Mouse (Mus musculus): ENCODE results near the gene Fam240a.

DNA sequence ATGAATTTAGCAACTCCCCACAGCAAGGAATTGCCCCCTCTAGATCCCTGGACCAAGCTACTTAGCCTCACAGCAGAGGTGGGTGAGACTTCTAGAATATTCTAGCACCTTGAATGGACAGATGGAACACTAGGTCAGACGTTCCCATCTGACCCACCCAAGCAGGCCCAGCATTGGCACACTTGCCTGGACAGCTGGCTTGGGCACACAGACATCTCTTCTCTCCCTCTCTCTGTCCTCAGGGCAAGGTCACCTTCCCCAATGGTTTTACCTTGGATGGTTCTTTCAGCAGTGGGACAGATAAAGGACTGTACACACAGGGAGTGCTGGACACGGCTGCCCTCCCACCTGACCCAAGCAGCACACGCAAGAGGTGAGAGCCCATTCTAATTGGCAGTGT lies 24.1 kb downstream of the Fam240a start:
- TF ChIP-seq CTCF (IDR thresholded peaks at IDR 0.05; ENCODE audit: low read depth, low read length) (no peak), GATA1 (IDR thresholded peaks at IDR 0.05; ENCODE audit: borderline replicate concordance, low read length) (no peak)
